Mouse (Mus musculus) layer of hippocampus, adult 18-20 months (tissue): ENCODE measurements around the gene Rhbdd2. TPM values are rescaled to one million over a fixed set of nuclear protein-coding genes. Genes with fewer than 3 reads are reported as not detected.

Experiments used
- DNase-seq, 2 experiments: peaks; one replicate each; pipeline ENCODE4 v3.0.0; 2022; ENCODE audit warnings: low spot score in 2 of 2
- total RNA-seq, 2 experiments: library from RNA; stranded (reverse); gene quantifications; 2 replicates each; pipeline ENCODE4 v1.2.3; 2021

The Rhbdd2 gene
- total RNA-seq, 2 experiments from 2014 or later: 83.2 to 83.9 TPM

- DNase-seq: no peak
Observed at GRCm38 (mm10) chr5:135678481-135678880, 46.1 kb downstream of the Rhbdd2 start.

GRCm38 (mm10) chr5:135680967-135681545 lies 48.6 kb downstream of the Rhbdd2 start:
- DNase-seq: no peak

- no peak for DNase-seq
Observed at GRCm38 (mm10) chr5:135682009-135682408, 49.6 kb downstream of the Rhbdd2 start.

- DNase-seq: no peak
Observed at GRCm38 (mm10) chr5:135682942-135683570, 50.6 kb downstream of the Rhbdd2 start.

- no peak for DNase-seq
Observed at GRCm38 (mm10) chr5:135690401-135690800, 58.0 kb downstream of the Rhbdd2 start.

GRCm38 (mm10) chr5:135691266-135691665 lies 58.8 kb downstream of the Rhbdd2 start:
- DNase-seq: no peak

- no peak for DNase-seq
Observed at GRCm38 (mm10) chr5:135693281-135693853, 60.9 kb downstream of the Rhbdd2 start.

GRCm38 (mm10) chr5:135695277-135695721 lies 62.9 kb downstream of the Rhbdd2 start:
- no peak for DNase-seq

Other genes starting within 250 kb of the Rhbdd2 start
- 10 to 100 TPM; 49.7 to 51.5 TPM for gene Pom121, start 238.1 kb upstream of the Rhbdd2 start, total RNA-seq
- 10 to 100 TPM; 34.6 to 34.8 TPM for gene Hip1, start 87.5 kb upstream of the Rhbdd2 start, total RNA-seq
- not detected for gene Ccl26, start 69.0 kb upstream of the Rhbdd2 start, total RNA-seq
- gene Ccl24, start 59.6 kb upstream of the Rhbdd2 start, total RNA-seq: under 1 TPM in 1 of 2 experiments, not detected in 1; 0.67 TPM
- gene Por, start 37.4 kb downstream of the Rhbdd2 start, total RNA-seq: 100 to 1,000 TPM; 102 to 109 TPM
- 10 to 100 TPM; 16.0 to 18.1 TPM for gene Tmem120a, start 111.8 kb downstream of the Rhbdd2 start, total RNA-seq
- gene Styxl1, start 145.8 kb downstream of the Rhbdd2 start, total RNA-seq: not detected
- gene Mdh2, start 145.9 kb downstream of the Rhbdd2 start, total RNA-seq: 100 to 1,000 TPM; 398 to 413 TPM
- 10 to 100 TPM; 75.2 to 77.7 TPM for gene Srrm3, start 174.3 kb downstream of the Rhbdd2 start, total RNA-seq